Mouse (Mus musculus) neural tube, embryonic 10.5 days (tissue): ENCODE data around the gene Smad6.
A peak's percentile ranks its signal among the peaks of the same experiment; 100 is the strongest.

Experiments
- DNase-seq: peaks from one replicate; pipeline ENCODE4 v3.0.0-alpha.2; 2017; ENCODE audit warnings: low spot score; ENCODE audit errors: extremely low spot score

Gene Smad6

GRCm38 (mm10) chr9:64021853-64022561 lies at the start of gene Smad6:
Gene Smad6, minus strand, starts transcription at chr9:64022059.
- peak; percentile 92 for DNase-seq

GRCm38 (mm10) chr9:64070674-64071073 lies 48.8 kb upstream of the Smad6 start:
- DNase-seq: no peak

- DNase-seq: no peak
Measured at GRCm38 (mm10) chr9:64069131-64069530, 47.3 kb upstream of the Smad6 start.

- DNase-seq: no peak
Measured at GRCm38 (mm10) chr9:64068571-64068970, 46.7 kb upstream of the Smad6 start.

- DNase-seq: no peak
Measured at GRCm38 (mm10) chr9:64067787-64068186, 45.9 kb upstream of the Smad6 start.

GRCm38 (mm10) chr9:64060033-64060539 lies 38.2 kb upstream of the Smad6 start:
- peak; percentile 65 for DNase-seq

- peak; percentile 57 for DNase-seq
Measured at GRCm38 (mm10) chr9:64057903-64058650, 36.2 kb upstream of the Smad6 start.

GRCm38 (mm10) chr9:64055162-64055561 lies 33.3 kb upstream of the Smad6 start:
- no peak for DNase-seq

- no peak for DNase-seq
Measured at GRCm38 (mm10) chr9:64053786-64054185, 31.9 kb upstream of the Smad6 start.

GRCm38 (mm10) chr9:64051241-64051640 lies 29.4 kb upstream of the Smad6 start:
- no peak for DNase-seq

- DNase-seq: no peak
Measured at GRCm38 (mm10) chr9:64050513-64051065, 28.7 kb upstream of the Smad6 start.

- peak; percentile 67 for DNase-seq
Measured at GRCm38 (mm10) chr9:64049471-64050380, 27.9 kb upstream of the Smad6 start.

GRCm38 (mm10) chr9:64045117-64045890 lies 23.4 kb upstream of the Smad6 start:
- DNase-seq: peak; percentile 46

GRCm38 (mm10) chr9:64044343-64044742 lies 22.5 kb upstream of the Smad6 start:
- no peak for DNase-seq

GRCm38 (mm10) chr9:64042911-64043310 lies 21.1 kb upstream of the Smad6 start:
- no peak for DNase-seq

GRCm38 (mm10) chr9:64042216-64042615 lies 20.4 kb upstream of the Smad6 start:
- DNase-seq: no peak

GRCm38 (mm10) chr9:64029908-64030631 lies 8.2 kb upstream of the Smad6 start:
- no peak for DNase-seq

GRCm38 (mm10) chr9:64025565-64025964 lies 3.7 kb upstream of the Smad6 start:
- peak; percentile 41 for DNase-seq

- DNase-seq: no peak
Measured at GRCm38 (mm10) chr9:64024976-64025375, 3.1 kb upstream of the Smad6 start.
